In genomic region chr13:51651408-51652064, GRCm38 (mm10) we compare ENCODE assay signal across 8 mouse cellular contexts. TPM values are rescaled to one million over a fixed set of nuclear protein-coding genes. Genes with fewer than 3 reads are reported as not detected.
DNase-seq lines count a peak whose midpoint lies in the region; ATAC-seq and TF ChIP-seq lines count a peak whose summit lies in the region.

Gene Secisbp2 (plus strand): TSS chr13:51651697.

- H3K4me1 ChIP-seq in heart, embryonic 11.5 days (ENCODE audit: control insufficient read depth, insufficient read depth, low read length) = peaks cover 24% of the 10 kb centered on the region
- H3K4me1 ChIP-seq in kidney, embryonic 16.5 days (ENCODE audit: insufficient read depth, low read length) = peaks cover 34% of the 10 kb centered on the region
- H3K4me1 ChIP-seq in liver, adult 2 months (ENCODE audit: control insufficient read depth, insufficient read depth, low read length) = peaks cover 5% of the 10 kb centered on the region

- H3K4me2 ChIP-seq in heart, embryonic 11.5 days = peak within 1 kb of the TSS; percentile 90
- H3K4me2 ChIP-seq in kidney, embryonic 16.5 days (replicated peaks; ENCODE audit: low read depth, low read length) = peak within 1 kb of the TSS; percentile 83
- H3K4me2 ChIP-seq in myocyte (ENCODE audit: low read depth) = peak within 1 kb of the TSS; percentile 88

- peaks cover 6% of the 10 kb centered on the region for H3K36me3 ChIP-seq in heart, embryonic 11.5 days (ENCODE audit: control insufficient read depth, insufficient read depth, low read length)
- peaks cover 34% of the 10 kb centered on the region for H3K36me3 ChIP-seq in kidney, embryonic 16.5 days (ENCODE audit: insufficient read depth, low read length)
- peaks cover 23% of the 10 kb centered on the region for H3K36me3 ChIP-seq in liver, adult 2 months (ENCODE audit: control insufficient read depth, insufficient read depth, low read length)
- peaks cover 20% of the 10 kb centered on the region for H3K36me3 ChIP-seq in myocyte (ENCODE audit: control insufficient read depth, insufficient read depth)
- peaks cover 3% of the 10 kb centered on the region for H3K36me3 ChIP-seq in splenic B cell, adult 2 months (ENCODE audit: control insufficient read depth, insufficient read depth, low read length, poor library complexity, severe bottlenecking)

- peak within 1 kb of the TSS; percentile 79 for H3K4me3 ChIP-seq in heart, embryonic 11.5 days (ENCODE audit: low read depth, low read length)
- peak within 1 kb of the TSS; percentile 86 for H3K4me3 ChIP-seq in kidney, embryonic 16.5 days (ENCODE audit: low read length)
- H3K4me3 ChIP-seq in liver, adult 2 months (ENCODE audit: insufficient read depth, low read depth, low read length) = peak within 1 kb of the TSS; percentile 96
- peak within 1 kb of the TSS; percentile 41 for H3K4me3 ChIP-seq in myocyte

- H3K9me3 ChIP-seq in heart, embryonic 11.5 days (replicated peaks; ENCODE audit: control insufficient read depth, low read length) = no peaks in the 10 kb centered on the region
- H3K9me3 ChIP-seq in kidney, embryonic 16.5 days (ENCODE audit: low read length) = no peaks in the 10 kb centered on the region

- H3K27me3 ChIP-seq in heart, embryonic 11.5 days (ENCODE audit: control insufficient read depth, insufficient read depth, low read length) = no peaks in the 10 kb centered on the region
- no peaks in the 10 kb centered on the region for H3K27me3 ChIP-seq in kidney, embryonic 16.5 days (ENCODE audit: insufficient read depth, low read length)
- H3K27me3 ChIP-seq in liver, adult 2 months (ENCODE audit: control insufficient read depth, insufficient read depth, low read length) = no peaks in the 10 kb centered on the region
- H3K27me3 ChIP-seq in myocyte (ENCODE audit: control insufficient read depth, insufficient read depth, insufficient read length) = no peaks in the 10 kb centered on the region
- H3K27me3 ChIP-seq in splenic B cell, adult 2 months (ENCODE audit: control insufficient read depth, insufficient read depth, low read length, poor library complexity, severe bottlenecking) = no peaks in the 10 kb centered on the region

- peak; percentile 42; the same call in 1 of the 2 replicates for TF ChIP-seq POLR2A in liver, adult 2 months (IDR thresholded peaks at IDR 0.05; ENCODE audit: extremely low read depth, insufficient read depth, low read length)
- peak; percentile 89 for TF ChIP-seq POLR2A in myocyte (IDR thresholded peaks at IDR 0.05; ENCODE audit: insufficient read length, low read depth)

- peak; percentile 92 for ATAC-seq in erythroblast, adult 5-6 weeks (replicated peaks; ENCODE audit: low FRiP score, poor library complexity, severe bottlenecking)
- ATAC-seq in heart, embryonic 11.5 days (replicated peaks; ENCODE audit: insufficient number of reproducible peaks, low FRiP score, low TSS enrichment) = peak; percentile 85
- peak; percentile 90 for ATAC-seq in kidney, embryonic 16.5 days (ENCODE audit: low FRiP score, low TSS enrichment)

- peak within 1 kb of the TSS; percentile 30 for H3ac ChIP-seq in myocyte (ENCODE audit: control insufficient read depth, insufficient read length)

- peak; percentile 86 for TF ChIP-seq CTCF in liver, adult 2 months (IDR thresholded peaks at IDR 0.05; ENCODE audit: low read depth, low read length)

- peak; percentile 94 to 95 for DNase-seq in B cell, adult 2 months
- peak; percentile 98 for DNase-seq in brain, adult 2 months (ENCODE audit: low read depth, low spot score)
- DNase-seq in liver, adult 2 months (ENCODE audit: extremely low read depth, low read depth, low spot score) = peak; percentile 74
- peak; percentile 94 for DNase-seq in splenic B cell, adult 2 months (ENCODE audit: low read depth, low spot score)

- H3K9ac ChIP-seq in heart, embryonic 11.5 days (ENCODE audit: low read depth, low read length) = peak within 1 kb of the TSS; percentile 84
- peak within 1 kb of the TSS; percentile 85 for H3K9ac ChIP-seq in kidney, embryonic 16.5 days (replicated peaks; ENCODE audit: low read length)
- H3K9ac ChIP-seq in liver, adult 2 months (ENCODE audit: low read depth, low read length) = peak within 1 kb of the TSS; percentile 99

- H3K79me2 ChIP-seq in liver, adult 2 months (ENCODE audit: control insufficient read depth, insufficient read depth, low read length) = peaks cover 12% of the 10 kb centered on the region; the same call in 1 of the 2 replicates
- peaks cover 61% of the 10 kb centered on the region for H3K79me2 ChIP-seq in myocyte (ENCODE audit: control insufficient read depth, insufficient read depth)

- peak within 1 kb of the TSS; percentile 89 for H3K27ac ChIP-seq in heart, embryonic 11.5 days (ENCODE audit: low read depth, low read length)
- peak within 1 kb of the TSS; percentile 91 for H3K27ac ChIP-seq in kidney, embryonic 16.5 days (ENCODE audit: low read length)
- H3K27ac ChIP-seq in liver, adult 2 months (replicated peaks; ENCODE audit: insufficient read depth, low read depth, low read length) = peak within 1 kb of the TSS; percentile 91

- WGBS in heart, embryonic 11.5 days (ENCODE audit: insufficient replicate concordance) = under 1% methylated on average over 69 of the region's 69 CpGs
- under 1% methylated on average over 69 of the region's 69 CpGs for WGBS in kidney, embryonic 16.5 days
- under 1% methylated on average over 69 of the region's 69 CpGs for WGBS in liver, adult 2 months

TF ChIP-seq in myocyte, 11 proteins besides CTCF, POLR2A, EP300 and RAD21:
- TF ChIP-seq E2F4 (IDR thresholded peaks at IDR 0.05; ENCODE audit: insufficient read depth) = peak; percentile 56
- peak in 2 of 3 experiments; percentile 9 to 28 for TF ChIP-seq MYOG (IDR thresholded peaks at IDR 0.05; ENCODE audit: control insufficient read depth in 1 of 3, insufficient read depth in 1 of 3, insufficient read length in 2 of 3, low read depth in 2 of 3)
- TF ChIP-seq CEBPB (IDR thresholded peaks at IDR 0.05; ENCODE audit: insufficient read depth, poor library complexity, severe bottlenecking) = no peak
- TF ChIP-seq TCF3 (IDR thresholded peaks at IDR 0.05; ENCODE audit: insufficient read length, low read depth) = no peak
- peak; percentile 86 for TF ChIP-seq MAX (IDR thresholded peaks at IDR 0.05; ENCODE audit: low read depth)
- no peak for TF ChIP-seq TCF12 (IDR thresholded peaks at IDR 0.05; ENCODE audit: insufficient read depth, poor library complexity, severe bottlenecking)
- peak; percentile 96 for TF ChIP-seq POLR2AphosphoS2 (IDR thresholded peaks at IDR 0.05; ENCODE audit: insufficient read length, low read depth)
- no peak for TF ChIP-seq REST (IDR thresholded peaks at IDR 0.05; ENCODE audit: insufficient read depth, insufficient read length)
- no peak for TF ChIP-seq MYOD1 (IDR thresholded peaks at IDR 0.05; ENCODE audit: control insufficient read depth in 1 of 3, insufficient read length in 2 of 3, low read depth in 2 of 3)
- peak; percentile 84 for TF ChIP-seq SRF (IDR thresholded peaks at IDR 0.05; ENCODE audit: control insufficient read depth, insufficient read length, low read depth)
- TF ChIP-seq USF1 (IDR thresholded peaks at IDR 0.05; ENCODE audit: low read depth) = no peak
TF ChIP-seq in myocyte: peak in this region for 5.

RNA-seq across cellular contexts. Expression of gene Secisbp2, which starts in this region (rescaled TPM):
- total RNA-seq in erythroblast, adult 5-6 weeks (2015; ENCODE audit: low replicate concordance) = 1.3 and 6.1 TPM in 2 replicates
- 6.4 and 13.8 TPM in 2 replicates for total RNA-seq in erythroblast, adult 5-6 weeks (2017; ENCODE audit: low replicate concordance)
- polyA plus RNA-seq in heart, embryonic 11.5 days (2014; fragmentation: Nextera tagmentation; extraction: Ambion mirVana) = 21.9 and 22.8 TPM in 2 replicates
- polyA plus RNA-seq in kidney, embryonic 16.5 days (2015; fragmentation: Nextera tagmentation; extraction: Ambion mirVana) = 32.9 and 37.1 TPM in 2 replicates
- 9.0 and 10.1 TPM in 2 replicates for total RNA-seq in liver, adult 2 months (2014; rRNA removed)
- 13.6 and 13.8 TPM in 2 replicates for polyA plus RNA-seq in liver, adult 2 months (2012; rRNA removed)
- polyA plus RNA-seq in myocyte (2012; fragmentation: generic; extraction: Trizol) = 8.7 TPM

Comparison
In these comparisons a context has a peak if more than half of its experiments do, and no peak if none do; other contexts are left out.
1. Peak in every context shown above with its lines: DNase-seq, ATAC-seq, H3K4me3 ChIP-seq and H3K27ac ChIP-seq.
2. H3K4me3 ChIP-seq: peak in every context shown above with its lines; median percentile 96 in liver, adult 2 months; 86 in kidney, embryonic 16.5 days; 79 in heart, embryonic 11.5 days; 41 in myocyte.